Mouse (Mus musculus): ENCODE results near the gene Arhgef1.
"Not testable (repeated sequence)": the region's sequence is repeated elsewhere in the genome, so short reads cannot be mapped to it uniquely, and the experiment has no call there.

The Arhgef1 gene

GRCm38 (mm10) chr7:24890281-24891216 is 12.2 kb upstream of the Arhgef1 start:
- DNase-seq (ENCODE audit: low spot score): peak; percentile 66

GRCm38 (mm10) chr7:24891241-24892124 is 11.2 kb upstream of the Arhgef1 start:
- DNase-seq (ENCODE audit: low spot score): no peak

GRCm38 (mm10) chr7:24892125-24892583 is 10.6 kb upstream of the Arhgef1 start:
- no peak for DNase-seq (ENCODE audit: low spot score)

GRCm38 (mm10) chr7:24895749-24896148 is 7.0 kb upstream of the Arhgef1 start:
- not testable (repeated sequence) for DNase-seq (ENCODE audit: low spot score)

- DNase-seq (ENCODE audit: low spot score): no peak
These were observed 6.4 kb upstream of the Arhgef1 start for GRCm38 (mm10) chr7:24896269-24896668.

GRCm38 (mm10) chr7:24897224-24897623 is 5.5 kb upstream of the Arhgef1 start, which contains the start of gene Cd79a:
Gene Cd79a (plus strand): TSS chr7:24897381.
- no peak for DNase-seq (ENCODE audit: low spot score)

- no peak for DNase-seq (ENCODE audit: low spot score)
These were observed 4.8 kb upstream of the Arhgef1 start for GRCm38 (mm10) chr7:24897959-24898358.

- no peak for DNase-seq (ENCODE audit: low spot score)
These were observed 1.6 kb upstream of the Arhgef1 start for GRCm38 (mm10) chr7:24901114-24901513.

GRCm38 (mm10) chr7:24901842-24902241 is 870 bp upstream of the Arhgef1 start:
- no peak for DNase-seq (ENCODE audit: low spot score)

- no peak for DNase-seq (ENCODE audit: low spot score)
These were observed 465 bp upstream of the Arhgef1 start for GRCm38 (mm10) chr7:24902264-24902629.

GRCm38 (mm10) chr7:24903444-24903825 is 723 bp downstream of the Arhgef1 start:
- DNase-seq (ENCODE audit: low spot score): no peak

GRCm38 (mm10) chr7:24904070-24904483 is 1.4 kb downstream of the Arhgef1 start:
- peak; percentile 97 for DNase-seq (ENCODE audit: low spot score)

GRCm38 (mm10) chr7:24904936-24905335 is 2.2 kb downstream of the Arhgef1 start:
- DNase-seq (ENCODE audit: low spot score): no peak

- DNase-seq (ENCODE audit: low spot score): no peak
These were observed 3.8 kb downstream of the Arhgef1 start for GRCm38 (mm10) chr7:24906551-24906950.

- DNase-seq (ENCODE audit: low spot score): no peak
These were observed 4.6 kb downstream of the Arhgef1 start for GRCm38 (mm10) chr7:24907211-24907748.

- no peak for DNase-seq (ENCODE audit: low spot score)
These were observed 9.8 kb downstream of the Arhgef1 start for GRCm38 (mm10) chr7:24912480-24912879.

GRCm38 (mm10) chr7:24918763-24919323 is 16.1 kb downstream of the Arhgef1 start:
- DNase-seq (ENCODE audit: low spot score): no peak

GRCm38 (mm10) chr7:24919728-24920127 is 17.0 kb downstream of the Arhgef1 start:
- DNase-seq (ENCODE audit: low spot score): no peak

GRCm38 (mm10) chr7:24930475-24930874 is 27.8 kb downstream of the Arhgef1 start:
- no peak for DNase-seq (ENCODE audit: low spot score)

- DNase-seq (ENCODE audit: low spot score): no peak
These were observed 28.9 kb downstream of the Arhgef1 start for GRCm38 (mm10) chr7:24931651-24932050.

GRCm38 (mm10) chr7:24943641-24944040 is 40.9 kb downstream of the Arhgef1 start:
- DNase-seq (ENCODE audit: low spot score): no peak

Data from ovary, postnatal 36 days (tissue).